Comparison of ENCODE assay signal across 22 mouse cellular contexts in genomic region chr10:79976722-79977107, GRCm38 (mm10). TPM values are rescaled to one million over a fixed set of nuclear protein-coding genes. Genes with fewer than 3 reads are reported as not detected.
A peak's percentile ranks its signal among the peaks of the same experiment; 100 is the strongest.
DNase-seq lines count a peak whose midpoint lies in the region; ATAC-seq and TF ChIP-seq lines count a peak whose summit lies in the region.
"Had no signal": no experiment of that assay in that cellular context is flagged by ENCODE, and none has a peak within 500 bp of the region (broad histone marks: within the 10 kb centered on the region; RNA-seq: fewer than 3 reads in every experiment).

No protein-coding gene starts in this region.

- TF ChIP-seq CTCF in E14TG2a.4 (conservative IDR thresholded peaks at IDR 0.05; ENCODE audit: low read length): no peak

- H3K27me3 ChIP-seq in hindbrain, embryonic 10.5 days (ENCODE audit: insufficient read depth, poor library complexity, severe bottlenecking): peaks cover 46% of the 10 kb centered on the region
- peaks cover 7% of the 10 kb centered on the region for H3K27me3 ChIP-seq in hindbrain, embryonic 11.5 days (ENCODE audit: control insufficient read depth, insufficient read depth, low read length)
- H3K27me3 ChIP-seq in E14TG2a.4 (ENCODE audit: insufficient read depth, low read length): peaks cover 56% of the 10 kb centered on the region
- H3K27me3 ChIP-seq in limb, embryonic 10.5 days (ENCODE audit: low read depth, poor library complexity, severe bottlenecking): peaks cover 26% of the 10 kb centered on the region
- H3K27me3 ChIP-seq in liver, embryonic 11.5 days (replicated peaks; ENCODE audit: control insufficient read depth, insufficient read depth, low read length): peaks cover 17% of the 10 kb centered on the region
- peaks cover 10% of the 10 kb centered on the region for H3K27me3 ChIP-seq in kidney, embryonic 15.5 days

- H3K36me3 ChIP-seq in hindbrain, embryonic 10.5 days: peaks cover 77% of the 10 kb centered on the region
- H3K36me3 ChIP-seq in hindbrain, embryonic 11.5 days (ENCODE audit: control insufficient read depth, insufficient read depth, low read length): peaks cover 30% of the 10 kb centered on the region
- peaks cover 45% of the 10 kb centered on the region for H3K36me3 ChIP-seq in E14TG2a.4 (ENCODE audit: insufficient read depth, low read length)
- H3K36me3 ChIP-seq in limb, embryonic 10.5 days: peaks cover 81% of the 10 kb centered on the region
- peaks cover 50% of the 10 kb centered on the region for H3K36me3 ChIP-seq in liver, embryonic 11.5 days (ENCODE audit: control insufficient read depth, insufficient read depth, low read length)
- peaks cover 72% of the 10 kb centered on the region for H3K36me3 ChIP-seq in kidney, embryonic 15.5 days

- peak overlapping the region; percentile 23 for H3K4me3 ChIP-seq in hindbrain, embryonic 10.5 days
- H3K4me3 ChIP-seq in hindbrain, embryonic 11.5 days (ENCODE audit: low read depth, low read length): no peak overlapping the region
- peak overlapping the region; percentile 75 for H3K4me3 ChIP-seq in E14TG2a.4 (replicated peaks; ENCODE audit: low read length)
- H3K4me3 ChIP-seq in limb, embryonic 10.5 days: peak overlapping the region; percentile 20
- no peak overlapping the region for H3K4me3 ChIP-seq in liver, embryonic 11.5 days (ENCODE audit: low read depth, low read length)
- H3K4me3 ChIP-seq in kidney, embryonic 15.5 days (replicated peaks): no peak overlapping the region
- H3K4me3 ChIP-seq: embryonic facial prominence, embryonic 13.5 days; gastrocnemius, adult 2 months; heart, embryonic 13.5 days; hindbrain, embryonic 13.5 days had no signal

- 0 out of 2 replicates have a peak, but pooled peaks cover 9% of the 10 kb centered on the region for H3K9me3 ChIP-seq in hindbrain, embryonic 10.5 days
- H3K9me3 ChIP-seq in hindbrain, embryonic 11.5 days (ENCODE audit: control insufficient read depth, low read length): no peaks in the 10 kb centered on the region
- no peaks in the 10 kb centered on the region for H3K9me3 ChIP-seq in E14TG2a.4 (ENCODE audit: low read length)
- H3K9me3 ChIP-seq in limb, embryonic 10.5 days (replicated peaks): 0 out of 2 replicates have a peak, but pooled peaks cover 3% of the 10 kb centered on the region
- H3K9me3 ChIP-seq in liver, embryonic 11.5 days (ENCODE audit: control insufficient read depth, low read length): peaks cover 21% of the 10 kb centered on the region
- H3K9me3 ChIP-seq in kidney, embryonic 15.5 days (replicated peaks): no peaks in the 10 kb centered on the region
- H3K9me3 ChIP-seq: embryonic facial prominence, embryonic 13.5 days; forebrain, embryonic 12.5 days; hindbrain, embryonic 13.5 days had no signal

- no peak overlapping the region for H3K9ac ChIP-seq in hindbrain, embryonic 11.5 days (ENCODE audit: low read depth, low read length)
- no peak overlapping the region for H3K9ac ChIP-seq in liver, embryonic 11.5 days (ENCODE audit: low read depth, low read length)
- no peak overlapping the region for H3K9ac ChIP-seq in kidney, embryonic 15.5 days
- H3K9ac ChIP-seq: embryonic facial prominence, embryonic 13.5 days; forebrain, postnatal 0 days; heart, embryonic 13.5 days; hindbrain, embryonic 13.5 days had no signal

- no peak overlapping the region for H3K4me2 ChIP-seq in hindbrain, embryonic 11.5 days (replicated peaks; ENCODE audit: low read depth, low read length)
- no peak overlapping the region for H3K4me2 ChIP-seq in liver, embryonic 11.5 days
- H3K4me2 ChIP-seq in kidney, embryonic 15.5 days: no peak overlapping the region
- H3K4me2 ChIP-seq: embryonic facial prominence, embryonic 13.5 days; forebrain, embryonic 12.5 days; heart, embryonic 13.5 days; hindbrain, embryonic 13.5 days had no signal

- H3K27ac ChIP-seq in hindbrain, embryonic 10.5 days: no peak overlapping the region
- H3K27ac ChIP-seq in hindbrain, embryonic 11.5 days (ENCODE audit: low read depth, low read length): no peak overlapping the region
- no peak overlapping the region for H3K27ac ChIP-seq in limb, embryonic 10.5 days
- H3K27ac ChIP-seq in liver, embryonic 11.5 days (ENCODE audit: low read depth, low read length): no peak overlapping the region
- H3K27ac ChIP-seq in kidney, embryonic 15.5 days: no peak overlapping the region
- H3K27ac ChIP-seq: embryonic facial prominence, embryonic 13.5 days; forebrain, embryonic 12.5 days; gastrocnemius, adult 2 months; heart, embryonic 13.5 days; hindbrain, embryonic 13.5 days; hindbrain, postnatal 0 days had no signal

- DNase-seq in hindbrain, embryonic 10.5 days (ENCODE audit: low spot score): no peak
- DNase-seq in hindbrain, embryonic 11.5 days (ENCODE audit: low spot score): no peak
- peak; percentile 63 for DNase-seq in R1 (ENCODE audit: low read depth, low spot score)
- DNase-seq in limb, embryonic 10.5 days (ENCODE audit: low spot score): no peak
- DNase-seq in liver, embryonic 11.5 days (ENCODE audit: low spot score): no peak
- DNase-seq: adrenal gland, postnatal 14 days; B cell, adult 2 months; cerebellum, adult 11-12 months; cerebellum, adult 9-10 months; forebrain, postnatal 0 days; gastrocnemius, adult 2 months; gastrocnemius, postnatal 36 days; heart, postnatal 36 days had no signal

- ATAC-seq in hindbrain, embryonic 11.5 days (ENCODE audit: low FRiP score): no peak
- no peak for ATAC-seq in liver, embryonic 11.5 days (replicated peaks; ENCODE audit: low FRiP score)
- ATAC-seq in kidney, embryonic 15.5 days (replicated peaks; ENCODE audit: low FRiP score): no peak
- ATAC-seq: activated CD4-positive, CD25-positive, alpha-beta regulatory T cell, adult 4 months; CD4-positive, CD25-positive, alpha-beta regulatory T cell, adult 4 months; forebrain, postnatal 0 days; hindbrain, postnatal 0 days had no signal

- WGBS in hindbrain, embryonic 10.5 days: 79% methylated on average over 36 of the region's 36 CpGs
- 79% methylated on average over 33 of the region's 36 CpGs for WGBS in hindbrain, embryonic 11.5 days
- 73% methylated on average over 36 of the region's 36 CpGs for WGBS in limb, embryonic 10.5 days
- WGBS in liver, embryonic 11.5 days: 92% methylated on average over 36 of the region's 36 CpGs
- WGBS in kidney, embryonic 15.5 days: 79% methylated on average over 35 of the region's 36 CpGs

- H3K4me1 ChIP-seq in hindbrain, embryonic 10.5 days (replicated peaks): peaks cover 17% of the 10 kb centered on the region
- no peaks in the 10 kb centered on the region for H3K4me1 ChIP-seq in hindbrain, embryonic 11.5 days (replicated peaks; ENCODE audit: control insufficient read depth, insufficient read depth, low read length)
- peaks cover 88% of the 10 kb centered on the region for H3K4me1 ChIP-seq in E14TG2a.4 (replicated peaks; ENCODE audit: low read depth, low read length)
- no peaks in the 10 kb centered on the region; the same call in 1 of the 2 replicates for H3K4me1 ChIP-seq in limb, embryonic 10.5 days
- peaks cover 12% of the 10 kb centered on the region; the same call in 1 of the 2 replicates for H3K4me1 ChIP-seq in liver, embryonic 11.5 days (replicated peaks; ENCODE audit: control insufficient read depth, insufficient read depth, low read length)
- peaks cover 21% of the 10 kb centered on the region; the same call in 1 of the 2 replicates for H3K4me1 ChIP-seq in kidney, embryonic 15.5 days

RNA-seq across cellular contexts. Expression of gene Grin3b, which starts 6.2 kb away (rescaled TPM):
- 0.35 TPM in 2 replicates for polyA plus RNA-seq in hindbrain, embryonic 10.5 days (2016; fragmentation: Nextera tagmentation; extraction: Ambion mirVana)
- 0.29 and 0.49 TPM in 2 replicates for polyA plus RNA-seq in hindbrain, embryonic 11.5 days (2014; fragmentation: Nextera tagmentation; extraction: Ambion mirVana)
- 0.28 and 0.40 TPM in 2 replicates for polyA plus RNA-seq in limb, embryonic 10.5 days (2016; fragmentation: Nextera tagmentation; extraction: Ambion mirVana)
- polyA plus RNA-seq in liver, embryonic 11.5 days (2014; fragmentation: Nextera tagmentation; extraction: Ambion mirVana): 0.10 and 0.14 TPM in 2 replicates
- 0.31 and 0.39 TPM in 2 replicates for polyA plus RNA-seq in kidney, embryonic 15.5 days (2015; fragmentation: Nextera tagmentation; extraction: Ambion mirVana)
- polyA plus RNA-seq: activated CD4-positive, CD25-positive, alpha-beta regulatory T cell, adult 4 months had no signal

RNA-seq across cellular contexts. Expression of gene Tmem259, which starts 7.4 kb away (rescaled TPM):
- polyA plus RNA-seq in hindbrain, embryonic 10.5 days (2016; fragmentation: Nextera tagmentation; extraction: Ambion mirVana): 11.8 and 13.1 TPM in 2 replicates
- polyA plus RNA-seq in hindbrain, embryonic 11.5 days (2014; fragmentation: Nextera tagmentation; extraction: Ambion mirVana): 14.6 and 16.1 TPM in 2 replicates
- 14.9 and 16.4 TPM in 2 replicates for polyA plus RNA-seq in limb, embryonic 10.5 days (2016; fragmentation: Nextera tagmentation; extraction: Ambion mirVana)
- polyA plus RNA-seq in liver, embryonic 11.5 days (2014; fragmentation: Nextera tagmentation; extraction: Ambion mirVana): 14.9 and 20.2 TPM in 2 replicates
- 15.7 and 17.5 TPM in 2 replicates for polyA plus RNA-seq in kidney, embryonic 15.5 days (2015; fragmentation: Nextera tagmentation; extraction: Ambion mirVana)

RNA-seq across cellular contexts. Expression of gene Cnn2, which starts 11.7 kb away (rescaled TPM):
- 201 and 223 TPM in 2 replicates for polyA plus RNA-seq in hindbrain, embryonic 10.5 days (2016; fragmentation: Nextera tagmentation; extraction: Ambion mirVana)
- polyA plus RNA-seq in hindbrain, embryonic 11.5 days (2014; fragmentation: Nextera tagmentation; extraction: Ambion mirVana): 180 and 221 TPM in 2 replicates
- 261 and 301 TPM in 2 replicates for polyA plus RNA-seq in limb, embryonic 10.5 days (2016; fragmentation: Nextera tagmentation; extraction: Ambion mirVana)
- 115 and 124 TPM in 2 replicates for polyA plus RNA-seq in liver, embryonic 11.5 days (2014; fragmentation: Nextera tagmentation; extraction: Ambion mirVana)
- 253 and 292 TPM in 2 replicates for polyA plus RNA-seq in kidney, embryonic 15.5 days (2015; fragmentation: Nextera tagmentation; extraction: Ambion mirVana)

RNA-seq across cellular contexts. Expression of gene Wdr18, which starts 16.8 kb away (rescaled TPM):
- 128 and 140 TPM in 2 replicates for polyA plus RNA-seq in hindbrain, embryonic 10.5 days (2016; fragmentation: Nextera tagmentation; extraction: Ambion mirVana)
- 94.7 and 102 TPM in 2 replicates for polyA plus RNA-seq in hindbrain, embryonic 11.5 days (2014; fragmentation: Nextera tagmentation; extraction: Ambion mirVana)
- polyA plus RNA-seq in limb, embryonic 10.5 days (2016; fragmentation: Nextera tagmentation; extraction: Ambion mirVana): 174 and 201 TPM in 2 replicates
- 164 and 171 TPM in 2 replicates for polyA plus RNA-seq in liver, embryonic 11.5 days (2014; fragmentation: Nextera tagmentation; extraction: Ambion mirVana)
- polyA plus RNA-seq in kidney, embryonic 15.5 days (2015; fragmentation: Nextera tagmentation; extraction: Ambion mirVana): 115 TPM in 2 replicates

RNA-seq across cellular contexts. Expression of gene Abca7, which starts 19.6 kb away (rescaled TPM):
- polyA plus RNA-seq in hindbrain, embryonic 10.5 days (2016; fragmentation: Nextera tagmentation; extraction: Ambion mirVana): 4.4 and 6.0 TPM in 2 replicates
- 2.6 TPM in 2 replicates for polyA plus RNA-seq in hindbrain, embryonic 11.5 days (2014; fragmentation: Nextera tagmentation; extraction: Ambion mirVana)
- polyA plus RNA-seq in limb, embryonic 10.5 days (2016; fragmentation: Nextera tagmentation; extraction: Ambion mirVana): 2.0 and 2.3 TPM in 2 replicates
- polyA plus RNA-seq in liver, embryonic 11.5 days (2014; fragmentation: Nextera tagmentation; extraction: Ambion mirVana): 7.7 and 8.6 TPM in 2 replicates
- 3.9 and 4.5 TPM in 2 replicates for polyA plus RNA-seq in kidney, embryonic 15.5 days (2015; fragmentation: Nextera tagmentation; extraction: Ambion mirVana)

Comparison
In these comparisons a context has a peak if more than half of its experiments do, and no peak if none do; other contexts are left out.
1. H3K4me3 ChIP-seq: peak in hindbrain, embryonic 10.5 days (single experiment), E14TG2a.4 (single experiment) and limb, embryonic 10.5 days (single experiment); none in hindbrain, embryonic 11.5 days (single experiment), liver, embryonic 11.5 days (single experiment) and kidney, embryonic 15.5 days (single experiment).